Mouse (Mus musculus): ENCODE measurements around the gene Tm7sf3. TPM values are rescaled to one million over a fixed set of nuclear protein-coding genes. Genes with fewer than 3 reads are reported as not detected.

Gene Tm7sf3
- total RNA-seq, 1 experiment from 2014 or later = 21.3 TPM

- ATAC-seq (replicated peaks; ENCODE audit: insufficient number of reproducible peaks, low FRiP score, low TSS enrichment, poor library complexity, severe bottlenecking) = no peak
Observed at GRCm38 (mm10) chr6:146664116-146664515, 21.5 kb upstream of the Tm7sf3 start.

DNA sequence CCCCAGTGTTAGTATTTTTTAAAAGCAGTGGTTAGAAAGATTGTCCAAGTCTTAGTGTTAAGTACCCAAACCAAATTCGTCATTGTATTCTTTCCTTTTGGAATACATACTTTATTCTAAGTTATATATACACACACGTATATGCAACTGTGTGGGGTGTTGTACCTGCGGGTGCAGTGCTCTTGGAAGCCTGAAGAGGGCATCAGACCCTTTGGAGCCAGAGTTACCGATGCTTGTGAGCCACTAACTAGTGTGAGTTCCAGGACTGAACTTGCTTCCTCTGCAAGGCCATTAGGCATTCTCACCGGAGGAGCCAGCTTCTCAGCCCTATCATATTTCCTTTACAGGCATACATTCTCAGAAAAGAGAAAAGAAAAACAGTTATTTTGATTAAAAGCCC, 20.1 kb upstream of the Tm7sf3 start:
- ATAC-seq (replicated peaks; ENCODE audit: insufficient number of reproducible peaks, low FRiP score, low TSS enrichment, poor library complexity, severe bottlenecking) = peak; percentile 92

DNA sequence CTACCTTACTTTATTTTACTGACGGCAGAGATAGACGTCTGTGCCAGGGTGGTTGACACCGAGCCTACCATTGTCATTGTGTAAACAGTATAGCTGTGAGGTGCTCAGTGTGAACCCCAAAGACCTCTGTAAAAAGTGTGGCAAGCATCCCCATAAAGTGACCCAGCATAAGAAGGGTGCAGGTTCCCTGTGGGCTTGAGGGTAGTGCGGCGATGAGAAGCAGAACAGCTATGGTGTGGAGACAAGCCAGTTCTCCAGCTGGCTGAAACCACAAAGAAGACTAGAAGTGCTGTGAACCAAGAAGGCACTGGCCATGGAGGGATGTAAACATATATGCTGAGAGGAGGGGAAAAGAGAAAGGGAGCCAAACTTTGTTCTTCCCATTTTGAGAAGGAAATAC, 19.0 kb upstream of the Tm7sf3 start:
- no peak for ATAC-seq (replicated peaks; ENCODE audit: insufficient number of reproducible peaks, low FRiP score, low TSS enrichment, poor library complexity, severe bottlenecking)

DNA sequence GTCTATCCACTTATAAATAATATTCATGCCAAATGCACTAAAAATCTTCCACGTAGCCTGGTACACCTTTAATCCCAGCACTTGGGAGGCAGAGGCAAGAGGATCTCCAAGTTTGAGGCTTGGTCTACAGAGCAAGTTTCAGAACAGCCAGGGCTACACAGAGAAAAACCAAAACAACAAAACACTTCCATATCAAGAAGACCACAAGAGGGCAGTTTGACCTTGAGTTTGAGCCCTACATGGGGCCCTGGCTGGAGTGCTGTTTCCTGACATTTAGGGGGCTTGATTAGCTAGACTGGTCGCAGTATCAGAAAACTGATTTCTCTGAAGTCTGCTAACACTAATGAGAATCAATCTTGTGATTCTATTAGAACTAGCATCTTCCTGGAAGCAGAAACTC, 18.0 kb upstream of the Tm7sf3 start:
- no peak for ATAC-seq (replicated peaks; ENCODE audit: insufficient number of reproducible peaks, low FRiP score, low TSS enrichment, poor library complexity, severe bottlenecking)

DNA sequence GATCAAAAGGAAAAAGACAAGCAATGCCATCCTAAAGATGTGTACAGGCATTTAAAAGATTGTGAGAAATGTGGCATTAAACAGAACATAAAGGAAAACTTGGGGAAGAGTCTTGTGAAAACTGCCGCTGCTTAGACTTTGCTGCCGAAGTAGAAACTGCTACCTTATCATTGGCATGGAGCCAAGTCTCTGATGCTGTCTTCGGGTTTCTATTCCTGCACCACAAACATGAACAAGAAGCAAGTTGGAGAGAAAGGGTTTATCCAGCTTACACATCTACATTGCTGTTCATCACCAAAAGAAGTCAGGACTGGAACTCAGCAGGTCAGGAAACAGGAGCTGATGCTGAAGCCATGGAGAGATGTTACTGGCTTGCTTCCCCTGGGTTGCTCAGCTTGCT, 10.6 kb upstream of the Tm7sf3 start:
- no peak for ATAC-seq (replicated peaks; ENCODE audit: insufficient number of reproducible peaks, low FRiP score, low TSS enrichment, poor library complexity, severe bottlenecking)

GRCm38 (mm10) chr6:146651431-146651830, 8.8 kb upstream of the Tm7sf3 start:
- ATAC-seq (replicated peaks; ENCODE audit: insufficient number of reproducible peaks, low FRiP score, low TSS enrichment, poor library complexity, severe bottlenecking) = no peak

DNA sequence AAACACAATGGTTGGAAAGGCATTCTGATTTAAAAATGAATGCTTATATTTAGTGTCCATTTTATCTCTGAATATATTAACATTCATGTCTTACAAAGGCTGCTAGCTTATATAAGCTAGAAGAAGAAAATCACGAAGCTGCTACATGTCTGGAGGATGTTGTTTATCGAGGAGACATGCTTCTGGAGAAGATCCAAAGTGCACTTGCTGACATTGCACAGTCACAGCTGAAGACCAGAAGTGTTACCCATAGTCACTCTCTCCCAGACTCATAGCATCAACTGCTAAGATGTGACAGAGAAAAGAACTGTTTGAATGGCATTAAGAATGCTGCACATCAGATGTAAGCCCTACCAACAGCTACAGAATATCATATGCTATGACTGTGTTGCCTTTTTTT, 7.4 kb upstream of the Tm7sf3 start:
- no peak for ATAC-seq (replicated peaks; ENCODE audit: insufficient number of reproducible peaks, low FRiP score, low TSS enrichment, poor library complexity, severe bottlenecking)

- ATAC-seq (replicated peaks; ENCODE audit: insufficient number of reproducible peaks, low FRiP score, low TSS enrichment, poor library complexity, severe bottlenecking) = no peak
Observed at GRCm38 (mm10) chr6:146643184-146643570, 553 bp upstream of the Tm7sf3 start.

DNA sequence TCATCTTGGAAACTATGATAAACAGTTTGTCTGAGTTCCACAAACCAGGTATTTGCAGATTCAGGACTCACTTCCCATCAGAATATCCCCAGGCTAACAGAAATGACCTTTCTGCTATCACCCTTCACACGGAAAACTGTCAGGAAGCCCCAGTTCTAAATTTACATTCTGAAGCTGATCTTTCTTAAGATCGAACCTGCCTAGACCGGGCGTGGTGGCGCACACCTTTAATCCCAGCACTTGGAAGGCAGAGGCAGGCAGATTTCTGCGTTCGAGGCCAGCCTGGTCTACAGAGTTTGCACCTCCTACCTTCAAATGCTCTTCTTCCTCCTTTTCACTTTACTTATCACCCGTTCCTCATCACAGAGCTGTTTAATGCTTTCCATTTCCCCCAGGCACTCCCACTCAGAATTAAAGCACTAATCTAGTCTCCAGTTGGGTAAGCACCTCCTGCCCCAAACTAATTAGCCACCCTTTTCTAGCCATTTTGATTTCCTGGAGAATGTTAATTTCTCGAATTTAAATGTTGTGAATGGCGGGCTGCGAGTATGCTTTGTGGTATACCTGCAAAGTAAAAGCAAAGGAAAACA, 908 bp downstream of the Tm7sf3 start:
- no peak for ATAC-seq (replicated peaks; ENCODE audit: insufficient number of reproducible peaks, low FRiP score, low TSS enrichment, poor library complexity, severe bottlenecking)

GRCm38 (mm10) chr6:146640991-146641390, 1.6 kb downstream of the Tm7sf3 start:
- ATAC-seq (replicated peaks; ENCODE audit: insufficient number of reproducible peaks, low FRiP score, low TSS enrichment, poor library complexity, severe bottlenecking) = no peak

GRCm38 (mm10) chr6:146640068-146640965, 2.3 kb downstream of the Tm7sf3 start:
- no peak for ATAC-seq (replicated peaks; ENCODE audit: insufficient number of reproducible peaks, low FRiP score, low TSS enrichment, poor library complexity, severe bottlenecking)

GRCm38 (mm10) chr6:146636482-146636881, 6.1 kb downstream of the Tm7sf3 start:
- no peak for ATAC-seq (replicated peaks; ENCODE audit: insufficient number of reproducible peaks, low FRiP score, low TSS enrichment, poor library complexity, severe bottlenecking)

DNA sequence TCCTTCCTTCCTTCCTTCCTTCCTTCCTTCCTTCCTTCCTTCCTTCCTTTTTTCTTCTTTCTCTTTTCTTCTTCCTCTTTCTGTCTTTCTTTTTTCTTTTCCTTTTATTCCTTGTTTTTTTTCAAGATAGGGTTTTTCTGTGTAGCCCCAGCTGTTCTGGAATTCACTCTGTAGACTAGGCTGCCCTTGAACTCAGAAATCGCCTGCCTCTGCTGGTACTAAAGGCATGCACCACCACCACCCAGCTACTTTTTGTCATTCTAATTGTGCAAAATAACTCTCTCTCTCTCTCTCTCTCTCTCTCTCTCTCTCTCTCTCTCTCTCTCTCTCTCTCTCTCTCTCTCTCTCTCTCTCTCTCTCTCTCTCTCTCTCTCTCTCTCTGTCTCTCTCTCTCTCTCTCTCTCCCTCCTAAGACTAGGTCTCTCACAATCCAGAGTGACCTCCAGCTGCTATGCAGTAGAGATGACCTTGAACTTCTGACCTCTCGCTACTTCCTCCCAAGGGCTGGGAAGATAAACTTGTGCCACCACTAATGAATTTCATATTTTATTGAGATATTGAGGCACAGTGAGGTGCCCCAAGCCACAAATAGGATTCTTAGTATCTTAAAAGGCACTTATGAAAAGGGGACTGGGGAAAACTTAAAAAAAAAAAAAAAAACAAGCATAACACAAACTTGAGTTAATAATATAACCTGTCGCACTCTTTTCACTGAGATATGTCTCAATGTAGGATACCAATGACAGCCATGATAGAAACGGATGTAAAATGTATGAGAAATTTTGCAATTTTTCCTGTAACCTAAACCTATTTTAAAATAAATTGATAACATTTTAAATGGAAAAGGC, 7.6 kb downstream of the Tm7sf3 start:
- ATAC-seq (replicated peaks; ENCODE audit: insufficient number of reproducible peaks, low FRiP score, low TSS enrichment, poor library complexity, severe bottlenecking) = no peak

DNA sequence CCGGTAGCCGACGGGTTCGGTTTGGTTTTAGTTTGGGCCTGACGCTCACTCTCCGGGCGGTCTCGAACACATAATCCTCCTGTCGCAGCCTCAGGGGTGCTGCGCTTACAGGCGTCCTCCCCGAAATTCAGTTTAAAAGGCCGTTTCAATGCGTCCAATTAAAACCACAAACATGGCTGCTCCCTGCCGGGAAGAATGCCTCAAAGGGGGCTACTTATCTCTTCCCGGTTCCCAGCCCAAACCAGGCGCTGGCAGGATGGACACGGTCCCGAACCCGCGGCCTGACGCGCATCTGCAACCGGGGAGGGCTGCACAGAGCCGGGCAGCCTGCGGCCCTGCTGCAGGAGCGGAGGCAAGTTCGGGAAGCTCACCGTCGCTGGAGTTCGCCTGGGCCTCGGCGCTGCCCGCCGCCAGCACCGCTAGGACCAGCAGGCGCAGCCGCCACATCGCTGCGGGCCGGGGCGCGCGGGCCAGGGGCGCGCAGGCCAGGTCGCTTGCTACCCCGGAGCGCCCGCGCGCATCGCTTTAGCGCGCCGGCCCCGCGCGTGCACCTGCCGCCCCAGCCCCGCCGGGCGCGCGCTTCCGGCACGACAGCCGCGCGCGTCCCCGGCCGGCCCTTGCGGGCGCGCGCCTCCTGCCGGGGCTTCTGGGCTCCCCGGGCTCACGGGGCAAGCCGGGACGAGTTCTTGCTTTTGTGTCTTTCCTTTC, 8.5 kb downstream of the Tm7sf3 start:
- peak; percentile 38; the same call in 1 of the 2 replicates for ATAC-seq (replicated peaks; ENCODE audit: insufficient number of reproducible peaks, low FRiP score, low TSS enrichment, poor library complexity, severe bottlenecking)

DNA sequence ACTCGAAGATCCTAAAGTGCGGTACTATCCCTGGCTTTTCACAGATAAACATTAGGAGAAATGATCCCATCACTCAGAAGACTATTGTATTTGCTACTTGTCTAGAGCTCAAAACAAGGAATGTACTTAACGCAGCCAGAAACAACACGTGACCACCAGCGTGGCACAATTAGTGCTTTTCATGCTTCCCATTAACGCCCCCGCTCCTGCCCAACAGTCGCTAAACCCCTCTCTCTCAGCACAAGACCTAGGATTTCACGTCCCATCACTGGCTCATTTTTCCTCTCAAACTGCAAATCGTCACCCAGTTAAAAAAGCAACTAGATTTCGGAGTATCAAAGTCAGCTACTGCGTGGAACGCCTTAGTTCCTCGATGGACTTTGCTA, 9.0 kb downstream of the Tm7sf3 start:
- no peak for ATAC-seq (replicated peaks; ENCODE audit: insufficient number of reproducible peaks, low FRiP score, low TSS enrichment, poor library complexity, severe bottlenecking)

GRCm38 (mm10) chr6:146633097-146633496, 9.5 kb downstream of the Tm7sf3 start:
- no peak for ATAC-seq (replicated peaks; ENCODE audit: insufficient number of reproducible peaks, low FRiP score, low TSS enrichment, poor library complexity, severe bottlenecking)

GRCm38 (mm10) chr6:146632403-146632802, 10.2 kb downstream of the Tm7sf3 start:
- no peak for ATAC-seq (replicated peaks; ENCODE audit: insufficient number of reproducible peaks, low FRiP score, low TSS enrichment, poor library complexity, severe bottlenecking)

DNA sequence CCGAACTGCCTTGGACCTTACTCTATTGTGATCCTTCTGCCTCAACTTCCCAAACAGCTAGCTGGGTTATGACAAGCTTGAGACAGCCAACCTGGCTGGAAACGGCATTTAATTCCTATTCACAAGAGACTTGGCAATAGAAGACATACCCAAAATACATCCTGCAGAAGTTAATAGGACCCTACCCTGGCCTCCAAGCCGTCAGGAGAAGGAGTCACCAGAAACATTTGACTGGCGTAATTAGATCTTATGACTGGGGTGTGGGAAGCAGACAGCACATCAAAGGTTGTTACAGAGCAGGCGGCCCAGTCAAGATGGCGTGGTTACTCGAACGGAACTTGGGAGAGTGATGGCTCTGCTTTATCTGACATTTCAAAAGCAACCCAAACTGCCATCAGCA, 10.8 kb downstream of the Tm7sf3 start:
- no peak for ATAC-seq (replicated peaks; ENCODE audit: insufficient number of reproducible peaks, low FRiP score, low TSS enrichment, poor library complexity, severe bottlenecking)

GRCm38 (mm10) chr6:146630961-146631360, 11.7 kb downstream of the Tm7sf3 start:
- ATAC-seq (replicated peaks; ENCODE audit: insufficient number of reproducible peaks, low FRiP score, low TSS enrichment, poor library complexity, severe bottlenecking) = no peak
